Mouse (Mus musculus) myocyte (in vitro differentiated cells): ENCODE results near the gene Slc25a53.
"Not testable (repeated sequence)": the region's sequence is repeated elsewhere in the genome, so short reads cannot be mapped to it uniquely, and the experiment has no call there.

ENCODE experiments used
- CEBPB ChIP-seq: IDR thresholded peaks from 2 replicates; pipeline ENCODE4 v1.6.1; 2011; ENCODE audit warnings: mild to moderate bottlenecking, moderate library complexity; ENCODE audit not compliant: poor library complexity, insufficient read depth, severe bottlenecking
- E2F4 ChIP-seq: IDR thresholded peaks from one replicate; pipeline ENCODE4 v1.6.1; 2011; ENCODE audit warnings: mild to moderate bottlenecking, control low read depth, moderate library complexity; ENCODE audit not compliant: insufficient read depth
- MAX ChIP-seq: IDR thresholded peaks from one replicate; pipeline ENCODE4 v1.6.1; 2011; ENCODE audit warnings: low read depth, mild to moderate bottlenecking, control low read depth
- MYOD1 ChIP-seq, 3 experiments: IDR thresholded peaks; one replicate each; pipeline ENCODE4 v1.6.1; 2011; ENCODE audit warnings: control low read depth in 2 of 3, low read depth in 2 of 3, mild to moderate bottlenecking in 2 of 3, moderate library complexity in 1 of 3; ENCODE audit not compliant: insufficient read length in 2 of 3, control insufficient read depth in 1 of 3
- MYOG ChIP-seq, 3 experiments: IDR thresholded peaks; one replicate each; pipeline ENCODE4 v1.6.1; 2011; ENCODE audit warnings: control low read depth in 2 of 3, low read depth in 2 of 3, mild to moderate bottlenecking in 2 of 3; ENCODE audit not compliant: insufficient read length in 2 of 3, control insufficient read depth in 1 of 3, insufficient read depth in 1 of 3
- POLR2A ChIP-seq: IDR thresholded peaks from one replicate; pipeline ENCODE4 v1.6.1; 2011; ENCODE audit warnings: low read depth, mild to moderate bottlenecking, control low read depth, moderate library complexity; ENCODE audit not compliant: insufficient read length
- POLR2AphosphoS2 ChIP-seq: IDR thresholded peaks from one replicate; pipeline ENCODE4 v1.6.1; 2011; ENCODE audit warnings: low read depth, control low read depth; ENCODE audit not compliant: insufficient read length
- SRF ChIP-seq: IDR thresholded peaks from one replicate; pipeline ENCODE4 v1.6.1; 2011; ENCODE audit warnings: low read depth; ENCODE audit not compliant: control insufficient read depth, insufficient read length
- TCF12 ChIP-seq: IDR thresholded peaks from one replicate; pipeline ENCODE4 v1.6.1; 2011; ENCODE audit warnings: mild to moderate bottlenecking, control low read depth; ENCODE audit not compliant: poor library complexity, insufficient read depth, severe bottlenecking
- USF1 ChIP-seq: IDR thresholded peaks from one replicate; pipeline ENCODE4 v1.6.1; 2011; ENCODE audit warnings: low read depth, mild to moderate bottlenecking, control low read depth, moderate library complexity

DNA sequence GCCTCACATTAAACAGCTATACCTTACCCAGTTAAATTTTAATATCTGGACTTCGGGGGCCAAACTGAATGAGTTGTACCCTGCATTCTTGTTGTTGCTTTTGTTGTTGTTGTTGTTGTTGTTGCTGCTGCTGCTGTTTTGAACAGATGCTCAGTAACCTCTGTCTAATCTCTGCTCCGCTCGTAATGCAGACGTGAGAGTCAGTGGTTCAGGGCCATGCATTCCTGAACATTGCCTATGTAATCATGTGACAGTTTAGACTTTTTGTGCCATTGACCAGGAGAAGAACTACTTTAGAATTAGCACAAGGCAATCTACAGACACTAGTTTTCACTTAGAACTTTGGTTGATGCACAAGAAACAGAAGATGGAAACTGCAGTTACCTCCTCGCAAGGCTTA is 79.8 kb downstream of the Slc25a53 start:
- TF ChIP-seq POLR2A; TCF12; USF1; MYOD1 (IDR thresholded peaks at IDR 0.05; ENCODE audit: control insufficient read depth in 1 of 3, insufficient read length in 2 of 3, low read depth in 2 of 3); MAX; POLR2AphosphoS2; CEBPB; E2F4; SRF; MYOG (IDR thresholded peaks at IDR 0.05; ENCODE audit: control insufficient read depth in 1 of 3, insufficient read depth in 1 of 3, insufficient read length in 2 of 3, low read depth in 2 of 3): not testable (repeated sequence)
